Mouse (Mus musculus): Measurements from ENCODE around the gene Ndufv1.
"Not testable (repeated sequence)": the region's sequence is repeated elsewhere in the genome, so short reads cannot be mapped to it uniquely, and the experiment has no call there.

Ndufv1 gene

GRCm38 (mm10) chr19:4012432-4013022 is at the start of gene Ndufv1:
Gene Ndufv1, minus strand, starts transcription at chr19:4012806.
- peak; percentile 99 for DNase-seq

DNA sequence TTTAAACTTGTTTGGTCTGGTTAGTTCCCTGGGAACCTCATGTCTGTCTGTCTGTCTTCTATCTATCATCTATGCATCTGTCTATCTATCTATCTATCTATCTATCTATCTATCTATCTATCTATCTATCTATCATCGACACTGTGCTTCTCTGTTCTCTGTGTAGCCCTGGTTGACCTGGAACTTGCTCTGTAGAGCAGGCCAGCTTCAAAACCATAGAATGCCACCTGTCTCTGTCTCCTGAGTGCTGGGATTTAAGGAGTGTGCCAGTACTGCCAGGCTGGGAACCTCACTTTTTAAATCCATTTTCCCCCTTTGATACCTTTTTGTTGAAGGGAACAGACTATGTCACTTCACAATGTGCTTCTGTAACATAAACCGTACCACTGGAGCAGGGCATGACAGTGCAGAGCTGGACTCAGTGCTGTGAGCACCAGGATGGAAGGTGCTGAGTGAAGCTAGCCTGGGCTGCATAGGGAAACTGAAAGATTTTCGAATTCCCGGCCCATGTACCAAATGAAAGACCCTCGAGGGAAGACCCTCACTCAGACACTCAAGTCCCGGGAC is 48.4 kb upstream of the Ndufv1 start:
- DNase-seq: no peak

- DNase-seq: not testable (repeated sequence)
Measured at GRCm38 (mm10) chr19:4060044-4060898, 47.7 kb upstream of the Ndufv1 start.

DNA sequence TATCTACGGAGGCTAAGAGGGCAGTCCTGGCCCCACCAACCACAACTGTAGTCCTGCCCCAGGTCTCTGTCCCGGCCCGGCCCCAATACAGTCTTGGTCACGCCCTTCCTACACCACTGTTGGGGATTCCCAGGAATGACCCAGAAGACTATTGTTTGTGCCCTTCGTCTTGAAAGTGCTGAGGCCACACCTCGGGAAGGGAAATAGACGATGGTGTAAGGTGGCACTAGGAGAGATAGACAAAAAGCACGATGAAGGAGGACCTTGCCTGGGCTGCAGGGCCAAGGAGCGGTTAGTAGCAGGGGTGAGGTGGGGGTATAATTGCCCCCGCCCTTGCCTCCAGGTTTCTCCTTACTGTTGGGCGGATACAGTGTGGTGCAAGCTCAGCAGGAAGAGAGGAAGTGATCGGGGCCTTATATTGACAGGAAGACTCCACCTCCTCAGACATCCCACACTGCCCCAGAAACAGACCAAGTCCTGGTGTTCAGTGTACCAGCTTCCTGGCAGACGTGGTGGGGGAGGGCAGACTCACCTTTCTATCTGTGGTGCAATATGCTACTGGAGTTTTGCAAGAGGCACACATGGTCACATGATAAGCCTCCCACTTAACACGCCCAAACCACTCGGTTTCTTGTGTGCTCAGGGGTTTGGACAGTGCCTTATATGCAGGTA is 46.6 kb upstream of the Ndufv1 start, which contains the start of gene Gstp3:
Gene Gstp3, minus strand, starts transcription at position 501 of the 672 bp plus-strand sequence.
- no peak for DNase-seq

DNA sequence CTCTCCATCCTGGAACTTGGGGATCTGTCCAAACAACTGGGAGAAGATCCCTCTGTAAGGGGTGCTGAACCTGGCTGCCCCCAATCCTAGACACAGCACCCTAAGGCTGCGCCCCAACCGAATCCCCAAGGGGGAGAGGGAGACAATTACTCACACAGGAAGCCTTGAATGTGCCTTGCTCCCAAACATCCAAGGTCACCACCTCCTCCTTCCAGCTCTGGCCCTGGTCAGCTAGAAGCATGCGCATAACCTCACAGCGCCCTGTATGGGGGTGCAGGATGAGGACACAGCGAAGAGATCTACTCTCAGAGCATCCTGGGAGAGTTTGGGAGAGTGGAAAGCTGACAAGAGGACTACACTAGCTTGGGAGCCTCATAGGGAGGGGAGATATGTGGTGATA is 46.0 kb upstream of the Ndufv1 start:
- DNase-seq: no peak

GRCm38 (mm10) chr19:4057962-4058361 is 45.4 kb upstream of the Ndufv1 start:
- no peak for DNase-seq

GRCm38 (mm10) chr19:4057389-4057788 is 44.8 kb upstream of the Ndufv1 start:
- DNase-seq: no peak

DNA sequence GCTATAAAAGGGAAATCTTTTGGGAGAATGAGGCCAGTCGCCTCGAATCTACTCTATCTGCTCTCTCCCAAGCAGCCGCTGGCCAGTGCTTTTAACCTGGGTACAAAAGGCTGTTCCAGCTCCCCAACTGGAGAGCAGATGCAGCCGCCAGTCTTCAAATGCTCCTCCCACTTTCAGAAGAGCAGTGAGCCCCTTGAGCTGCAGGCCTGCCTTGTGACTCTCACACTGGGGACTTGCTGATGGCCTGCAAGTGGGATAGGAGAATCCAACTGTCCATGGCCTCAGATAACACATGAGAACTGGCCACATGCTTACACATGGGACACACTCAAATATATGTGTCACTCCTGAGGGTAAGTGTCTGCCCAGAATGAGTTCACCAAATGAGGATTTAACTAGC is 44.1 kb upstream of the Ndufv1 start:
- no peak for DNase-seq

DNA sequence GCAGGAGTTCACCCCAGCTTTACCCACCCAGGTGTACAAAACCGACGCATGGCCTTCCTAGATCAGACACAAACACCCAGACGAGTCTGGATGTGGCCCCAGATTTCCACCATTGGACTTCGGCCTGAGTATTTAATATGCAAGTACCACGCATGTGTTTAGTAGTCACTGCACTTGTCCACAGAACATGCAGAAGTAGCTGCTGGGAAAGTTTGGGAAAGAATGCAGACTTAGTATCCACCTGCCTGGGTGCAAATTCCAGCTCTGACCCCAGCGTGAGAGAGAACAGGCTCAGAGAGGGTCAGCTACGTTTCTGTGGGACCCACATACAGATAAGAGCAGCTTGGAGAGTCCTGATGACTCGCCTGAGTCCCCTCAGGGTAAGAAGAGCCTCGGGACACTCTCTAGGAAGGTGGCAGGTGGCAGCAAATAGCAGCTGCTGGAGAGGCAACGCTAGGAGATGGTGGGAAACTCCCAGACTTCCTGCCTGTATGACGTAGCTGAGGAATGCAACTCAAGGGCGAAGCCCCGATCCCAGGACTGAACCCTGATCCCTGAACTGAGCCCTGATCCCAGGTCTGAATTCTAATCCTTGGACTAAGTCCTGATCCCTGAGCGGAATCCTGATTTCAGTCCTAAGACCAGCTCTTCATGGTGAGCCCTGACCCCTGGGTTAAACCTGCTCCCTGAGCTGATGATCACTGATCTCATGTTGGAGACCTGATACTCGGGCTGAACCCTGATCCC is 43.5 kb upstream of the Ndufv1 start:
- peak; percentile 78 for DNase-seq

GRCm38 (mm10) chr19:4055216-4055946 is 42.8 kb upstream of the Ndufv1 start:
- DNase-seq: peak; percentile 87

DNA sequence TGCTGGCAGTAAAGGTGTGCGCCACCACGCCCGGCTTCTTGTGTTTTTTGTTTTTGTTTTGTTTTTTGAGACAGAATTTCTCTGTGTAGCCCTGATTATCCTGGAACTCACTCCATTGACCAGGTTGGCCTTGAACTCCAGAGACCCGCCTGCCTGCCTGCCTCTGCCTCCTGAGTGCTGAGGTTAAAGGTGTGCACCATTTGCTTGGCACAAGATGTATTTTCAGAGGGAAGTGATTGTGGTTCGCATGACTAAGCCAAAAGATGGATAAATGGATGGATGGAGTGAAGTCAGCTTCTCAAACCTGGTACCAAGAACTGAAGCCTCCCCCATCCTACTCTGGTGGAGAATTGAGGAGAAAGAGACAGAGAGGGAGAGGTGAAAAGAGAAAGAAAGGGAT is 42.0 kb upstream of the Ndufv1 start:
- no peak for DNase-seq

- no peak for DNase-seq
Measured at GRCm38 (mm10) chr19:4052516-4053030, 40.0 kb upstream of the Ndufv1 start.

- DNase-seq: peak; percentile 76
Measured at GRCm38 (mm10) chr19:4051741-4052515, 39.3 kb upstream of the Ndufv1 start.

GRCm38 (mm10) chr19:4051016-4051415 is 38.4 kb upstream of the Ndufv1 start:
- no peak for DNase-seq

DNA sequence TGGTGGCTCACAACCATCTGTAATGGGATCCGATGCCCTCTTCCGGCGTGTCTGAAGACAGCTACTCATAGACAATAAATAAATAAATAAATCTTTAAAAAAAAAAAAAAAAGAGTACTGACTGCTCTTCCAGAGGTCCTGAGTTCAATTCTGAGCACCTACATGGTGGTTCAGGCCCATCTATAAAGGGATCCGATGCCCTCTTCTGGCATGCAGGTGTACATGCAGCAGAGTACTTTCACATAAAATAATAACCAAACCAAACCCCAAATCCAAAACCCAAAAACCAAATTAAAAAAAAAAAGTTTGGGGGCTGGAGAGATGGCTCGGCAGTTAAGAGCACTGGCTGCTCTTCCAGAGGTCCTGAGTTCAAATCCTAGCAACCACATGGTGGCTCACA is 36.5 kb upstream of the Ndufv1 start:
- not testable (repeated sequence) for DNase-seq

- DNase-seq: peak; percentile 89
Measured at GRCm38 (mm10) chr19:4047859-4048258, 35.3 kb upstream of the Ndufv1 start.

- DNase-seq: no peak
Measured at GRCm38 (mm10) chr19:4046866-4047254, 34.3 kb upstream of the Ndufv1 start.

DNA sequence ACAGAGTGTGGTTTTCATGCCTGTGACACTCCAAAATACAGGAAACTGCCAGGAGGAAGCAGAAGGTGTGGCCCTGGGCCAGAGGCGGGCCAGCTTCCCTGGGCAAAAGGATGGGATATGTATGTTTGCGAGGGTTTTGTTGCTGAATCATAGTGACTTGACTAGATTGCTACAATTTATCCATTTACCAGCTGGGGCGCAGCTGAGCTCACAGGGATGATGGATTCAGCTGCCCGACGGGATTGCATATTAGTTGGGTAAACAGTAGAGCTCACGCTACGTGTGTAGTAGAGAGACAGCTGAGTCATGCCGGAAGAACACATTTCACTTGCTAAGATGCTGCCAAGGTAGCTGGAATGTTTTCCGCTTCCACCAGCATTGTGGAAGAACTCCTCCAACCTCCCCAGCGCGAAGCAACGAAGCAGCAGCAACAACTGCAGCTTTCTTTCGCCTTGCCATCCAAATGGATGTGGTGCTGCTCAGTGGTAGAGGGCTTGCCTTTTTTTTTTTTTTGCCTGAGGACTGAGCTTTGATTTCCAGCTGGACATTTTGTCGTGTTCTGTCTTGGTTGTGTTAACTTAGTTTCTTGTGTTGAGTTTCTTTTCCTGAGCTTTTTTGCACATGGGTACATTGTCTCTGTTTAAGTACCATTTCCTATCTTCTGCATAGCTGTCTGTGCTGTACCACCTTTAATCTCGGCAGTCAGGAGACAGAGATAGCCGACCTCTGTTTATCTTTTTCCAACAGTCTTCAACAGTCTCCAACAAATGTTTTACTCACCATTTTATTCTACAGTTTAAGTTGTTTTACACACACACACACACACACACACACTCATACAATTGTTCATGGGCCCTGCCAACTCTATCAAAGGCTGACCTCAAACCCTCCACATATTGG is 33.6 kb upstream of the Ndufv1 start, which contains the start of gene Gstp2:
Gene Gstp2, minus strand, starts transcription at position 58 of the 900 bp plus-strand sequence.
- DNase-seq: peak; percentile 94

DNA sequence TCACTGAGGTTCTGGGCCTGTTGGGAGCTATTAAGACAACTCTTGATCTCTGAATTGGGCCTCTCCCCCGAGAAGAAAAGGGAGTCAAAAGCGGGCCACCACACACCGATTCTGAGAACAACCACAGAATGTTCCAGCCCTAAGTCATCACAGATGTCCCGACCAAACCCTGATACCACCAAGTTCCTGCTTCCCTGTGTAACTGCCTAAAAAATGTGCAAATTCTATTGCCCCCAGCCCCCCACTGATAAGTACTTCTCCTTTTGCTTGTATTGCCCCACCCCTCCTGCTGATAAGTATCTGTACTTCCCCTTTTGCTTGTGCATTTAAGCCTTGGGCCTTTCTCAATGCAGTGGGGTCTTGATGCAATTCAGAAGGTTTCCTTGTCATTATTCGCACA is 31.5 kb upstream of the Ndufv1 start:
- not testable (repeated sequence) for DNase-seq

- no peak for DNase-seq
Measured at GRCm38 (mm10) chr19:4042124-4042523, 29.5 kb upstream of the Ndufv1 start.

Data from kidney, adult 9 months (tissue).